Mouse (Mus musculus): Measurements from ENCODE around the gene Nbr1. TPM values are rescaled to one million over a fixed set of nuclear protein-coding genes. Genes with fewer than 3 reads are reported as not detected.
A peak's percentile ranks its signal among the peaks of the same experiment; 100 is the strongest.
"Not testable (repeated sequence)": the region's sequence is repeated elsewhere in the genome, so short reads cannot be mapped to it uniquely, and the experiment has no call there.

The Nbr1 gene
- polyA plus RNA-seq, 1 experiment, result 104 TPM

DNA sequence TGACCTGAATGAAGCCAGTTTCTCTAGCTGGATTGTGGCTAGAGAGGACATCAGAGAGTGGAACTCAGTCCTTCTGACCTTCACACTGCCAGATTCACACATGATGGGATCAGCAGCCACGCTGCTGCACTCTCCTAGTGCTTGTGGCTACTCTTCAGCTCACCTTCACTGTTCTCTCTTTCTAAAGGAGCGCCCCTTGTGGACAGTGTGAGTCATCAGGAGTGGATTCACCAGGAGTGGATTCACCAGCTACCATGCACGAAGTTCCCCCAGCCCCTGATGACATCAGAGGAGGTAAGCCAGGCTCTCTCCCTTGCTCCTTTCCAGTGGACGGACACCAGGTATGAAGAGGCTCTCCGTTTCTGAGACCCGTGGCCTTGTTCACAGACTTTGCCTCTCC is 24.2 kb downstream of the Nbr1 start:
- H3K4me1 ChIP-seq (ENCODE audit: control insufficient read depth, insufficient read depth, low read length), result no peaks in the 10 kb centered on the region
- no peak overlapping the region for H3K27ac ChIP-seq (ENCODE audit: insufficient read depth, low read length)
- no peak for TF ChIP-seq CTCF (IDR thresholded peaks at IDR 0.05; ENCODE audit: extremely low read depth, insufficient read depth, low read length)
- TF ChIP-seq POLR2A (IDR thresholded peaks at IDR 0.05; ENCODE audit: extremely low read depth, insufficient read depth, low read length), result no peak
- no peak overlapping the region for H3K4me3 ChIP-seq (ENCODE audit: insufficient read depth, low read length)

DNA sequence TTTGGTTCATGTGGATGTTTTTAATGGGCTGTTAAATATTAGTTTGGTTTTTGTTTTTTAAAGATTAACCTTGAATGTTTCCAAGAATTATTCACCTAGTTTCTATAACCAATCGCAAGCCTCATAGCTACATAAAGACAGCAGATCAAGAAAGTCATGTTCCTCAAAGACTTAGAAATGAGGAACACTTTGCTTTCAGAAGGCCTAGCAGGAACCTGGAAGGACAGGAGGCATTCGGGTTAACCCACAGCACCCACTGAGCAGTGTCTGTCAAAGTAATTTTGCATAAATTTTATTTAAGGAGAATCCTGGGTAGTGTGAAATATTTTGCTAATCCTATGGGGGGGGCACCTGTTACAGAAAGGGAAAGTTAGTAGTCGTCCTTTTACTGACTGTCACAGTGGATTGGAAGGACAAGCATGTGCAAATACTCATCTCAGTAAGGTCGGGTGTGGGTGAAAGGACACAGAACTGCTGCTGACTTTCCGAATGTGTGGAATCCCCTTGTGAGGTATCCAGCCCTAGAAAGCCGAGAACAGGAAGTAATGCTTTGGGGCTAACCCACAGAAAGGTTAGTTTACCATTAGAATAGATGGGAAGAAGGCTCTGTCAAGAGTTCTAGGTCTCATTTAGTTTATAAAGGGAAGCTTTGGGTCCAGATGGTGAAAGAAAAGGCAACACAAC is 29.3 kb downstream of the Nbr1 start:
- TF ChIP-seq POLR2A (IDR thresholded peaks at IDR 0.05; ENCODE audit: extremely low read depth, insufficient read depth, low read length), result no peak
- TF ChIP-seq CTCF (IDR thresholded peaks at IDR 0.05; ENCODE audit: extremely low read depth, insufficient read depth, low read length), result no peak
- Histone ChIP-seq H3K4me1 (ENCODE audit: control insufficient read depth, insufficient read depth, low read length) (no peaks in the 10 kb centered on the region), H3K4me3 (ENCODE audit: insufficient read depth, low read length) (no peak overlapping the region), H3K27ac (ENCODE audit: insufficient read depth, low read length) (no peak overlapping the region)

DNA sequence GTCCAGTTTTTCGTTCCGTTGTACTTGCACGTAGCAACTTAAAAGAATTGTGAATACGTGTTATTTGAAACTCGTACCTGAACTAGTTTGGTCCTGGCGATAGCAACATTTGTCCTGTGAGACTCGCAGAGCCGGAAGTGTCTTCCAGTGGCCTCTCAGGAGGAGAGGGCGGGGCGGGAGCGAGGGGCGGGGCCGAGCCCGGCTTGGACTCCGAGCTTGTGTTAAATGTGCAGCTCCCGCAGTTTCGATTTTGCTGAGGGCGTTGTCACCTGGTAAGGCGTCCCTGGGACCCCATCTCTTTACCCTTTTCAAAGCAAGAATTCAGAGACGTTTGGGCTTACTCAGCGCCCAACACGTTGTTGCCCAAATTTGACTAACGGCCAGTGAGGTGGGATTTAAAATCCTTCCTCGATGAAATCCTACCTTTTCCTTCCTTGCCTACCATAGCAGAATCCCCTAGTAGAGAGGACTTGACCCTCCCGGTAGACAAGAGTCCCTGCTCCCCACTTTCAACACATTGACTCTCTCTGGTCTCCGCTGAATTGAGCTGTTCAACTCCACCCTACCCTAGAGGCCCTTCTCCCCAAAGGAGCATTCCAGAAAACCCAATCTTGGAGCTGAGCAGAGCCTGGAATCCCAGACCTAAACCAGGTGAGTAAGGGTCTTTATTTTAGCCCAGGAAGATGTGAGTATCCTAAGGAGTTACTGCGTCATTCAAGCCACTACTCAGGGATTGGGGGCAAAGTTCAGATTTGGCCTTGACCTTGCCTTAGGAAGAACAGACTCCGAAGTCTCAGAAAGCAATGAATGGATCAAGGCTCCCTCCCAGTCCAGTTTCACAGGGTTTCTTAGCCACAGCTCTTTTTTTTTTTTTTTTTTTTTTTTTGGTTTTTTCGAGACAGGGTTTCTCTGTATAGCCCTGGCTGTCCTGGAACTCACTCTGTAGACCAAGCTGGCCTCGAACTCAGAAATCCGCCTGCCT is 30.4 kb downstream of the Nbr1 start, which contains the start of gene Tmem106a:
TSS of gene Tmem106a (plus strand) at position 189 of the 982 bp plus-strand sequence.
- Histone ChIP-seq H3K4me1 (ENCODE audit: control insufficient read depth, insufficient read depth, low read length) (no peaks in the 10 kb centered on the region), H3K4me3 (ENCODE audit: insufficient read depth, low read length) (no peak within 1 kb of the TSS), H3K27ac (ENCODE audit: insufficient read depth, low read length) (no peak within 1 kb of the TSS)
- TF ChIP-seq POLR2A (IDR thresholded peaks at IDR 0.05; ENCODE audit: extremely low read depth, insufficient read depth, low read length), result no peak
- TF ChIP-seq CTCF (IDR thresholded peaks at IDR 0.05; ENCODE audit: extremely low read depth, insufficient read depth, low read length), result no peak

DNA sequence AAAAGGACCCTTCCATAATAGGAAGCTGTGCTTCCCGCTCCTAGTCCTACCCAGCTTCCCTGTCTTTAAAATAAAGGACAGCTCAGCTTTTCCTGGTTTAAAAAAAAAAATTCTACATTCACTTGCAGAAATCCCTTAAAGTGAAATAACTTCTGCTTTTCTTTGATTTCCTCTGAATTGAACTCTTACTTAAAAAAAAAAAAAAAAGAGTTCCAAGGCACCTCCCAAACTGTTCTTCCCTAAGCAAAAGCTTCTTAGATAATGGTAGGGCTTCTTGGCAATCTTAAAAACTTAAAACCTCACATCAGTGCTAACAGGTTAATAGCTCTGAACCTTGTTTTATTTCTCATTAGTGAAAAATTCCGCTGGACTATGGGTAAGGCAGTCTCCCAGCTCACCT is 31.3 kb downstream of the Nbr1 start:
- Histone ChIP-seq H3K27ac (ENCODE audit: insufficient read depth, low read length) (no peak overlapping the region), H3K4me3 (ENCODE audit: insufficient read depth, low read length) (no peak overlapping the region), H3K4me1 (ENCODE audit: control insufficient read depth, insufficient read depth, low read length) (0 out of 2 replicates have a peak, but pooled peaks cover 2% of the 10 kb centered on the region)
- TF ChIP-seq POLR2A (IDR thresholded peaks at IDR 0.05; ENCODE audit: extremely low read depth, insufficient read depth, low read length) (no peak), CTCF (IDR thresholded peaks at IDR 0.05; ENCODE audit: extremely low read depth, insufficient read depth, low read length) (no peak)

DNA sequence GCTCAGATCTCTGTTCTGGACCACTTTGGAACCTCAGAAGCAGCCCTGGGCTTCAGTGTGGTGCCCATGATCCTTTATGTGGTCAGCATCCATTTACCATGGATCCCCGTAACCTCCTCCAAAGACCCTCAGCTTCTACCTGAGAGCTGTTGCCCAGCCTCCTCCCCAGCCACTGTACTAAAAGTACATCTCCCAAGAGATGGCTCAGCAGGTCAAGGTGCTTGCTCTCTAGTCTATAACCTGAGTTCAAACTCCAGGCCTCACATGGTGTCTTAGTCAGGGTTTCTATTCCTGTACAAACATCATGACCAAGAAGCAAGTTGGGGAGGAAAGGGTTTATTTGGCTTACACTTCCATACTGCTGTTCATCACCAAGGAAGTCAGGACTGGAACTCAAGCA is 33.1 kb downstream of the Nbr1 start:
- H3K4me1 ChIP-seq (ENCODE audit: control insufficient read depth, insufficient read depth, low read length); H3K27ac ChIP-seq (ENCODE audit: insufficient read depth, low read length); H3K4me3 ChIP-seq (ENCODE audit: insufficient read depth, low read length): not testable (repeated sequence)

DNA sequence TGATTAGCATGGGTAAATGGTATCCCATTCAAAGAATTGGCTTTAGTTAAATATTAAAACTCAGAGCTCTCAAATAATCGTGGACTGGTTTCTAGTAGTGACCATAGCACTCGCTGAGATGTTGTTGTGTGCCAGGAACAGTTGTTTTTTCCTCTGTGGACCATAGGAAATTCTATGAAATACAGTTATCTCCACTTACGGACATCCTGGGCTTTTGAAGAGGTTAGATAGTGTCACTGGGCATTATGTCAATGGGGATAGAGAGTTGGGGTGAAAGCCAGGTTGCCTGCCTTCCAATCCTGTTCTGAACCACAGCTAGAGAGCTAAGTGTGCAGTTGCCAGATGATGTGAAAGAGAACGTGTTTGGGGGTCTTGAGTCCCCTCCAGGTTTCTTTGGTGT is 33.9 kb downstream of the Nbr1 start:
- TF ChIP-seq CTCF (IDR thresholded peaks at IDR 0.05; ENCODE audit: extremely low read depth, insufficient read depth, low read length) (no peak), POLR2A (IDR thresholded peaks at IDR 0.05; ENCODE audit: extremely low read depth, insufficient read depth, low read length) (no peak)
- H3K4me1 ChIP-seq (ENCODE audit: control insufficient read depth, insufficient read depth, low read length), result 0 out of 2 replicates have a peak, but pooled peaks cover 2% of the 10 kb centered on the region
- H3K27ac ChIP-seq (ENCODE audit: insufficient read depth, low read length), result no peak overlapping the region
- no peak overlapping the region for H3K4me3 ChIP-seq (ENCODE audit: insufficient read depth, low read length)

DNA sequence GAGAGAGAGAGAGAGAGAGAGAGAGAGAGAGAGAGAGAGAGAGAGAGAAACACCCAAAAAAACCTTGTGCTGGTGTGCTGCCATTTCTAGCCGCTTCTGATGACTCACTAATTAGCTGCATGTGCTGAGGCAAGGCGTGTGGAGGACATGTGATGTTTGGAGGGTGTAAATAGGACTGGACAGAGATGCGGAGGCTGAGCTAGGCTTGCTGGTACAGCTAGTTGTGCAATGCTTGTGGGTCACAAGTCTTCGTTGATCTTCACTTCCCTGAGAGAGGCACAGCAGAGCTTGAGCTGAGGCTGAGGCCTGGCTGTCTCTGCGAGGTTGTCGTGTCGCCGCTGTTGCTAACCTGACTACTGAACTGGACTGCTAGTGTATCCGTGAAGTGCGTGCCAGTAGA is 35.7 kb downstream of the Nbr1 start:
- H3K27ac ChIP-seq (ENCODE audit: insufficient read depth, low read length), result no peak overlapping the region
- TF ChIP-seq POLR2A (IDR thresholded peaks at IDR 0.05; ENCODE audit: extremely low read depth, insufficient read depth, low read length) (no peak), CTCF (IDR thresholded peaks at IDR 0.05; ENCODE audit: extremely low read depth, insufficient read depth, low read length) (no peak)
- no peak overlapping the region for H3K4me3 ChIP-seq (ENCODE audit: insufficient read depth, low read length)
- 0 out of 2 replicates have a peak, but pooled peaks cover 2% of the 10 kb centered on the region for H3K4me1 ChIP-seq (ENCODE audit: control insufficient read depth, insufficient read depth, low read length)

DNA sequence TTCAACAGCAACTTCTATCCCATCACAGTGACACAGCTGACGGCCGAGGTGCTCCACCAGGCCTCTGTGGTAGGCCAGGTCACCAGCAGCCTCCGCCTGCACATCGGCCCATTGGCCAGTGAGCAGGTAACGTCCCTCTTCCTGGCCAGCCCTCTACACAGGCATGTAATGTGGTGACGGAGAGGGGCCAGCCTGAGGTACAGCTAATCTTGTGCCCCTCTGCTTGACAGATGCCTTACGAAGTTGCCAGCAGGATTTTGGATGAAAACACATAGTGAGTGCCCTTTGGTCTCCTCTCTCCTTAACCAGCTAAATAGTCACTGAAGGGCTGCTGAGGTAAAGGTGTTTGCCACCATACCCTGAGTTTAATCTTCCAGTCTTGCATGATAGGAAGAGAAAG is 36.9 kb downstream of the Nbr1 start:
- Histone ChIP-seq H3K27ac (ENCODE audit: insufficient read depth, low read length) (no peak overlapping the region), H3K4me3 (ENCODE audit: insufficient read depth, low read length) (no peak overlapping the region), H3K4me1 (ENCODE audit: control insufficient read depth, insufficient read depth, low read length) (0 out of 2 replicates have a peak, but pooled peaks cover 2% of the 10 kb centered on the region)
- TF ChIP-seq CTCF (IDR thresholded peaks at IDR 0.05; ENCODE audit: extremely low read depth, insufficient read depth, low read length) (no peak), POLR2A (IDR thresholded peaks at IDR 0.05; ENCODE audit: extremely low read depth, insufficient read depth, low read length) (no peak)

DNA sequence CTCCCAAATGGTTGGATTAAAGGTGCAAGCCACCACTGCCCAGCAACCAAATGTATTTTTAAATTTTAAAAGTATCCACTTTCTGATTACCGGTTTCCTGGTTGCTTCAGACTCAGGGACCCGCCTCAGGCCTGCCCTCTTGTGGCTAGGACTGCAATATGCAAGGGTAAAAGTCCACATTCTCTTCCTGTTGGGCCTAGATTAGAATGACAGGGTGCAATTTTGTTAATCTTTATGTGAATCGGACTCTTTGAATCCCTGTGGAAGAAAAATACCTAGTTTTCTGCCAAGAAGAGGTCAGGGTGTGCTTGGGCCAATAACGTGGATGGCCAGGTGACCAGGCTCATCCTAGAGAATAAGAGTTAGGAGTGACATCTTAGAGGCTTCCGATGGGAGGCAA is 37.5 kb downstream of the Nbr1 start:
- Histone ChIP-seq H3K4me1 (ENCODE audit: control insufficient read depth, insufficient read depth, low read length) (0 out of 2 replicates have a peak, but pooled peaks cover 2% of the 10 kb centered on the region), H3K4me3 (ENCODE audit: insufficient read depth, low read length) (no peak overlapping the region), H3K27ac (ENCODE audit: insufficient read depth, low read length) (no peak overlapping the region)
- TF ChIP-seq CTCF (IDR thresholded peaks at IDR 0.05; ENCODE audit: extremely low read depth, insufficient read depth, low read length) (peak; percentile 64), POLR2A (IDR thresholded peaks at IDR 0.05; ENCODE audit: extremely low read depth, insufficient read depth, low read length) (no peak)

All from cortical plate, adult 2 months (tissue).